Mouse (Mus musculus) limb, embryonic 12.5 days (tissue): ENCODE results near the gene 2010111I01Rik. TPM values are rescaled to one million over a fixed set of nuclear protein-coding genes. Genes with fewer than 3 reads are reported as not detected.

Experiments
- ATAC-seq: fragments of 200-750 bp; cut with Nextera tagmentation; 2 replicates; pipeline ENCODE4 v1.8.0; 2017; ENCODE audit warnings: low read depth, moderate TSS enrichment; ENCODE audit not compliant: insufficient number of reproducible peaks, insufficient read depth, low FRiP score, low TSS enrichment
- H3K27ac ChIP-seq: fragments of 300-500 bp; sonication (generic); 2 replicates; pipeline ENCODE4 v1.5.1; 2016; ENCODE audit warnings: mild to moderate bottlenecking, moderate library complexity
- H3K27me3 ChIP-seq: fragments of 300-500 bp; sonication (generic); 2 replicates; pipeline ENCODE4 v1.6.1; 2016; ENCODE audit warnings: mild to moderate bottlenecking, moderate library complexity
- H3K36me3 ChIP-seq: fragments of 300-500 bp; sonication (generic); 2 replicates; pipeline ENCODE4 v1.6.1; 2016; ENCODE audit warnings: mild to moderate bottlenecking, moderate library complexity
- H3K4me1 ChIP-seq: fragments of 300-500 bp; sonication (generic); replicated peaks from 2 replicates; pipeline ENCODE4 v1.6.1; 2016
- H3K4me2 ChIP-seq: fragments of 300-500 bp; sonication (generic); 2 replicates; pipeline ENCODE4 v1.6.1; 2016; ENCODE audit warnings: mild to moderate bottlenecking, moderate library complexity
- H3K4me3 ChIP-seq: fragments of 300-500 bp; sonication (generic); replicated peaks from 2 replicates; pipeline ENCODE4 v1.5.1; 2016; ENCODE audit warnings: mild to moderate bottlenecking
- H3K9ac ChIP-seq: fragments of 300-500 bp; sonication (generic); replicated peaks from 2 replicates; pipeline ENCODE4 v1.6.1; 2016; ENCODE audit warnings: mild to moderate bottlenecking, moderate library complexity
- H3K9me3 ChIP-seq: fragments of 300-500 bp; sonication (generic); 2 replicates; pipeline ENCODE4 v1.6.1; 2016; ENCODE audit warnings: mild to moderate bottlenecking, moderate library complexity
- WGBS: fragments of 180-500 bp; shearing (Covaris S2); methylation state at CpG from one replicate; pipeline ENCODE4 v1.1.7; 2016; 5-methylcytosine and 5-hydroxymethylcytosine counted together
- polyA plus RNA-seq: library from polyadenylated mRNA; unstranded; fragments of >200 nt; fragmentation: Nextera tagmentation; extraction: Ambion mirVana; gene quantifications from 2 replicates; pipeline ENCODE4 v1.2.1, GENCODE M21; 2016

The 2010111I01Rik gene
- polyA plus RNA-seq, 1 experiment from 2014 or later = 207 TPM

DNA sequence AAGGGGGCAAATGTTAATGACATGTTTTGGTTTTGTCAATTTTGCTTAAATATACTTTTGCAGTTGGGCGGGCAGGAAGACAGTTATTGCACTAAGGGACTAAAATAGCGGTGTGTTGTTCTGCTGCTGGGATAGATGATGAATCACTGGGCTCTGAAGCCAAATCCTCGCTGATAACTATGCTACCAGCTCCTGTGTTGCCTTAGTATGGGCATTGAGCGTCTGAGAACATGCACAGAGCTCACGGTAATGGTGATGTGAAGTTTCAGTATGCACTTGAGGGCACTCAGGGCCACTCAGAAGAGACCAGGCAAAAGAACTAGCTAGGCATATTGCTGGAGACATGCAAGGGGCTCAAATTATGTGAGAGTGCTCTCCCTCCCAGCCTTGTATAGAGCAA is 276.1 kb downstream of the 2010111I01Rik start:
- Histone ChIP-seq H3K27me3 (no peaks in the 10 kb centered on the region), H3K27ac (peak overlapping the region; percentile 99), H3K4me1 (peaks cover 62% of the 10 kb centered on the region), H3K9ac (peak overlapping the region; percentile 90), H3K36me3 (peaks cover 9% of the 10 kb centered on the region; the same call in 1 of the 2 replicates), H3K9me3 (no peaks in the 10 kb centered on the region), H3K4me2 (peak overlapping the region; percentile 89), H3K4me3 (peak overlapping the region; percentile 81)
- 11% methylated on average over 5 of the region's 5 CpGs for WGBS
- ATAC-seq = no peak

GRCm38 (mm10) chr13:63241665-63242064 is 277.0 kb downstream of the 2010111I01Rik start:
- Histone ChIP-seq H3K4me3 (peak overlapping the region; percentile 81), H3K9ac (peak overlapping the region; percentile 90), H3K4me2 (peak overlapping the region; percentile 89), H3K27ac (peak overlapping the region; percentile 99), H3K9me3 (no peaks in the 10 kb centered on the region), H3K4me1 (peaks cover 67% of the 10 kb centered on the region), H3K36me3 (peaks cover 9% of the 10 kb centered on the region; the same call in 1 of the 2 replicates), H3K27me3 (no peaks in the 10 kb centered on the region)
- no peak for ATAC-seq
- 52% methylated on average over 3 of the region's 3 CpGs for WGBS

- peaks cover 13% of the 10 kb centered on the region; the same call in 1 of the 2 replicates for H3K36me3 ChIP-seq
- peak overlapping the region; percentile 89 for H3K4me2 ChIP-seq
- H3K27me3 ChIP-seq = no peaks in the 10 kb centered on the region
- peak overlapping the region; percentile 90 for H3K9ac ChIP-seq
- no peaks in the 10 kb centered on the region for H3K9me3 ChIP-seq
- H3K4me1 ChIP-seq = peaks cover 76% of the 10 kb centered on the region
- no peak for ATAC-seq
- peak overlapping the region; percentile 81 for H3K4me3 ChIP-seq
- 46% methylated on average over 10 of the region's 10 CpGs for WGBS
- H3K27ac ChIP-seq = peak overlapping the region; percentile 99
These were observed 277.9 kb downstream of the 2010111I01Rik start for GRCm38 (mm10) chr13:63242401-63243192.

GRCm38 (mm10) chr13:63243586-63243985 is 278.9 kb downstream of the 2010111I01Rik start:
- no peaks in the 10 kb centered on the region for H3K9me3 ChIP-seq
- peak overlapping the region; percentile 89 for H3K4me2 ChIP-seq
- 77% methylated on average over 5 of the region's 5 CpGs for WGBS
- peaks cover 75% of the 10 kb centered on the region for H3K4me1 ChIP-seq
- peak overlapping the region; percentile 86 for H3K27ac ChIP-seq
- H3K4me3 ChIP-seq = peak overlapping the region; percentile 30
- peaks cover 22% of the 10 kb centered on the region for H3K36me3 ChIP-seq
- ATAC-seq = no peak
- peak overlapping the region; percentile 49 for H3K9ac ChIP-seq
- no peaks in the 10 kb centered on the region for H3K27me3 ChIP-seq

DNA sequence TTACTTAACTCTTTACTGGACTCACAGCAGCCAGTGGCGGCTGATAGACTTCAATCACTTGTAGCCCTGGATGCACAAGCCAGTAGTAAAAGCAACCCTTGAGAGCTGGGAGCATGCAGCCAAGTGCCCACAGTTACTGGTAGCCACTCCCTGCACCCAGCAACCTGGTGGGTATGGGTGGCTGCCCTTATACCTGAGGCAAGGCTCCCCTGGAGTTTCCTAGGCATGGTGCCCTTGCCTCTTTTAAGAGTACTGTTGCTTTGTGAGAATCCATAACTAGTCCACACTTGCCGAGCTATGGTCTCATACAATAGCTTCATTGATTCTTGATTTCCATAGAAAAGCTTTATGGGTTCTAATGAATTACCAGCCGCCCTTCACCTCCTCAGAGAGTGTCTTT is 279.7 kb downstream of the 2010111I01Rik start:
- ATAC-seq = no peak
- peak overlapping the region; percentile 49 for H3K9ac ChIP-seq
- peak overlapping the region; percentile 30 for H3K4me3 ChIP-seq
- peak overlapping the region; percentile 89 for H3K4me2 ChIP-seq
- H3K27me3 ChIP-seq = no peaks in the 10 kb centered on the region
- no peaks in the 10 kb centered on the region for H3K9me3 ChIP-seq
- H3K36me3 ChIP-seq = peaks cover 27% of the 10 kb centered on the region
- H3K27ac ChIP-seq = peak overlapping the region; percentile 86
- peaks cover 77% of the 10 kb centered on the region for H3K4me1 ChIP-seq
- WGBS = 53% methylated on average over 3 of the region's 3 CpGs

DNA sequence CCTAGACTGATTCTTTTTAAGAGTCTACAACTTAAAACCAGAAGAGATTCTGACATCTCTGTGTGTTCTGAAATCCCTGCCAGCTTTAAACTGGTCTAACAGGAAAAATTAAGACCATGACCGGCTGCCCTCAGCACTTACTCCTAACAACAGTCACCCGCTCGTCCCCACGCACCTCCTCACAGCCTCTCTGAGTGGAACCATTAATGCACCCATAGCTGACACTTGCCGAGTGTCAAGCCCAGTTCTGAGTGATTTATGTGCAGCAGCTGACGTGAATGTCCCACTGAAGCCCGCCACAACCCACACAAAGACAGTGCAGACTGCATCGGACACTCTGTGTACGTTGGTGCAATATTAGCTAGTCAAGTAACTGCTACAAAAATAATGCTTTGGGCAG is 280.5 kb downstream of the 2010111I01Rik start:
- ATAC-seq = no peak
- peak overlapping the region; percentile 89 for H3K4me2 ChIP-seq
- peak overlapping the region; percentile 22; the same call in 1 of the 2 replicates for H3K4me3 ChIP-seq
- H3K9me3 ChIP-seq = no peaks in the 10 kb centered on the region
- H3K27me3 ChIP-seq = no peaks in the 10 kb centered on the region
- WGBS = 21% methylated on average over 9 of the region's 9 CpGs
- H3K36me3 ChIP-seq = peaks cover 35% of the 10 kb centered on the region
- H3K4me1 ChIP-seq = peaks cover 84% of the 10 kb centered on the region
- no peak overlapping the region for H3K9ac ChIP-seq
- H3K27ac ChIP-seq = peak overlapping the region; percentile 86

- H3K9ac ChIP-seq = no peak overlapping the region
- no peak for ATAC-seq
- no peaks in the 10 kb centered on the region for H3K27me3 ChIP-seq
- peaks cover 90% of the 10 kb centered on the region for H3K4me1 ChIP-seq
- H3K9me3 ChIP-seq = no peaks in the 10 kb centered on the region
- H3K4me2 ChIP-seq = peak overlapping the region; percentile 89
- H3K27ac ChIP-seq = peak overlapping the region; percentile 86; the same call in 1 of the 2 replicates
- H3K4me3 ChIP-seq = no peak overlapping the region
- 27% methylated on average over 4 of the region's 4 CpGs for WGBS
- peaks cover 39% of the 10 kb centered on the region for H3K36me3 ChIP-seq
These were observed 281.1 kb downstream of the 2010111I01Rik start for GRCm38 (mm10) chr13:63245812-63246211.

GRCm38 (mm10) chr13:63246332-63246940 is 281.7 kb downstream of the 2010111I01Rik start:
- H3K27ac ChIP-seq = peak overlapping the region; percentile 62
- H3K27me3 ChIP-seq = no peaks in the 10 kb centered on the region
- H3K4me1 ChIP-seq = peaks cover 95% of the 10 kb centered on the region
- no peak for ATAC-seq
- peak overlapping the region; percentile 89 for H3K4me2 ChIP-seq
- WGBS = 57% methylated on average over 12 of the region's 12 CpGs
- no peak overlapping the region for H3K4me3 ChIP-seq
- H3K9me3 ChIP-seq = no peaks in the 10 kb centered on the region
- peaks cover 46% of the 10 kb centered on the region for H3K36me3 ChIP-seq
- 0 out of 2 replicates have a peak overlapping the region, but pooled peaks have one; percentile 1 for H3K9ac ChIP-seq

DNA sequence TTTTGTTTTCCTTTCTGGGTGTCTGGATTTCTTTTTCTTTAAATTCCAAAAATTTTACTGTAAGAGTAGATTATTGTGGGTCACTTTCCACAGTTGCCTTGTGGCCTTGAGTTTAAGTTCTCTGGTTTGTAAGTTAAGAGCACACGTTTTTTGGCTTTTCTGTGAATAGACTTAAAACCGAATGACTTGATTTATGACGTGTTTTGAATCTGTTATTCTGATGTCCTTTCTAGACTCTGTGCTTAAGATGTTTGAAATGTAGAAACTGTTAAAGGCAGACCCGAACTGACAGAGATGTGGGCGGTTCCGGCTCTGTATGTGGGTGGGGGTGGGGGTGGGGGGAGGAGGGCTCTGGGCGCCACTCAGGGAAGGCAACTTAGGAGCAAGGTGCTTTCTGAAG is 282.3 kb downstream of the 2010111I01Rik start:
- Histone ChIP-seq H3K9ac (no peak overlapping the region), H3K4me2 (peak overlapping the region; percentile 89; the same call in 1 of the 2 replicates), H3K27ac (0 out of 2 replicates have a peak overlapping the region, but pooled peaks have one; percentile 35), H3K4me3 (no peak overlapping the region), H3K4me1 (peaks cover 95% of the 10 kb centered on the region), H3K36me3 (peaks cover 52% of the 10 kb centered on the region), H3K9me3 (no peaks in the 10 kb centered on the region), H3K27me3 (no peaks in the 10 kb centered on the region)
- 44% methylated on average over 7 of the region's 7 CpGs for WGBS
- ATAC-seq = no peak

DNA sequence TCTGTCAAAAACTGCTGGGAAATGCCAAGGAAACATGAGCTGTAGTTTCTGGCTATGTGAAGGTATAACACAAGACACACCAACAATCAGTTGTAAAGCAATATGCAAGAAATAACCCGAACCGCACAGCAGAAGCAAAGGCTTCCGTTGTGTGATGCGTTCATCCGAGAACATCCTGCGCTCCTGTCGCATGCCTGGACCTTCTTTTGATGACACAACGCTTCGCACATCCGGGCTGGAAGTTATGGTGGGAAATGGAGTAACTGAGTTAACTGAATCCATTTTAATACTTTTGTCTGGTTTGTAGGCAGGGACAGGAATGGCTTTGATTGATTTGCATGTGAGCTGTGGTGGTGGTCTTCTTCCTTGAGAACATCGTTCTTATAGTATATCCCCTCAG is 282.9 kb downstream of the 2010111I01Rik start:
- Histone ChIP-seq H3K36me3 (peaks cover 53% of the 10 kb centered on the region), H3K4me1 (peaks cover 93% of the 10 kb centered on the region), H3K27ac (0 out of 2 replicates have a peak overlapping the region, but pooled peaks have one; percentile 35), H3K9ac (no peak overlapping the region), H3K4me2 (peak overlapping the region; percentile 89; the same call in 1 of the 2 replicates), H3K27me3 (no peaks in the 10 kb centered on the region), H3K9me3 (no peaks in the 10 kb centered on the region), H3K4me3 (no peak overlapping the region)
- ATAC-seq = no peak
- WGBS = 88% methylated on average over 11 of the region's 11 CpGs

DNA sequence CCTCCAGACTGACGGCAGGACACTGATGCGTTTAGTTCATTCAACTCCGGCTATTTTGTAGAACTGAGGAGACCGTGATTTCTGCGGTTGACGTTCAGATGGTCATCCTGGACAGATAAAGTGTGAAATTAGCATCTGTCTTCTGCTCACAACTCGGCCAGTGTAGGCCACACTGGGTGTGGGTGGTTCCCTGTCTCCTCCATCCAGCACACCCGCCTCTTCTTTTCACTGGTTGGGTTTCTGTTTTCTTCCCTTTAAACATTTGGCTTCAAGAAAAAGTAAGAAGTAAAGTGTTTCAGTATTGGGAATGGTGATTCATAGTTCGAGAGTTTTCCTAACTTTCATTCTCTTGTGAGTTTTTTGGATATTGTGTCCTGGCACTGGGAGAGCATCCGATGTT is 283.6 kb downstream of the 2010111I01Rik start:
- peaks cover 56% of the 10 kb centered on the region for H3K36me3 ChIP-seq
- WGBS = 93% methylated on average over 10 of the region's 10 CpGs
- no peak overlapping the region for H3K4me2 ChIP-seq
- H3K27ac ChIP-seq = no peak overlapping the region
- H3K9me3 ChIP-seq = no peaks in the 10 kb centered on the region
- peaks cover 94% of the 10 kb centered on the region for H3K4me1 ChIP-seq
- no peak overlapping the region for H3K4me3 ChIP-seq
- no peak for ATAC-seq
- no peak overlapping the region for H3K9ac ChIP-seq
- no peaks in the 10 kb centered on the region for H3K27me3 ChIP-seq
